Mouse (Mus musculus): ENCODE measurements around the gene Slc38a11. TPM values are rescaled to one million over a fixed set of nuclear protein-coding genes. Genes with fewer than 3 reads are reported as not detected.
A peak's percentile ranks its signal among the peaks of the same experiment; 100 is the strongest.

Gene Slc38a11
- not detected in 2 replicates for total RNA-seq (2014; fragmentation: Nextera tagmentation)
- not detected in 2 replicates for total RNA-seq (2017)

DNA sequence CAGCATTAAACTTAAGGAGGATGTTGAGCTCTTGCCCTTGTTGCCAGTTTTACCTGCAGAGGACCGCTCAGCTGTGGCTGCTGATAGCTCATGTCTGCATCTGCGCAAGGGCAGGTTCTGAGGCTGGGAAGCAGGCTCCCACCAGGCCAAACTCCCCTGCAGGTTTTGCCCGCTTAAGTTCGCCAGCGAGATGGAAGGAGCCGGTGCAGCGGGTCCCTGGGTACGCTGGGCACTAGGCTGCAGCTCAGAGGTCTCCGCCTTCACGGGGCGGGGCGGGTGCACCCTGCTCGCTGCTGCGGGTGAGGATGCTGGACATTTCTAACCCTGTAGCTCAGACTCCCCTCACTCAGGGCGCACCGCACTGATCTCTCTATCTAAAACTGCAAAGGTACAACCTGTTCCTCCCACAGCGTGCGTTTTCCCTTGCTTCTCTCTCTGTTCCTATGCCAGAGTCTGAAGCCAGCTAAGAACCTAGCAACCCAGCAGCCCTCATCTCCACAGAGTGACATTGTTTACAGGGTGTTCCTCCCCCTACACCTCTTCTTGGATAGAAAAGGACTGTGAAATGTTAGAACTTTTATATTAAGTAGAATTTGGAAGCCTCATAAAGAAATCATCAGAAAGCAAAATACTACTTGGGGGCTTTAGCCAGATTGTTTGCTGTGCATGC lies at the start of gene Slc38a11:
Gene Slc38a11, minus strand, starts transcription at position 207 of the 670 bp plus-strand sequence.
- no peak for ATAC-seq (replicated peaks; ENCODE audit: low FRiP score, low TSS enrichment, poor library complexity, severe bottlenecking)

GRCm38 (mm10) chr2:65407110-65407509 lies 43.3 kb upstream of the Slc38a11 start:
- ATAC-seq (replicated peaks; ENCODE audit: low FRiP score, low TSS enrichment, poor library complexity, severe bottlenecking), result no peak

GRCm38 (mm10) chr2:65405407-65405806 lies 41.6 kb upstream of the Slc38a11 start:
- ATAC-seq (replicated peaks; ENCODE audit: low FRiP score, low TSS enrichment, poor library complexity, severe bottlenecking), result no peak

DNA sequence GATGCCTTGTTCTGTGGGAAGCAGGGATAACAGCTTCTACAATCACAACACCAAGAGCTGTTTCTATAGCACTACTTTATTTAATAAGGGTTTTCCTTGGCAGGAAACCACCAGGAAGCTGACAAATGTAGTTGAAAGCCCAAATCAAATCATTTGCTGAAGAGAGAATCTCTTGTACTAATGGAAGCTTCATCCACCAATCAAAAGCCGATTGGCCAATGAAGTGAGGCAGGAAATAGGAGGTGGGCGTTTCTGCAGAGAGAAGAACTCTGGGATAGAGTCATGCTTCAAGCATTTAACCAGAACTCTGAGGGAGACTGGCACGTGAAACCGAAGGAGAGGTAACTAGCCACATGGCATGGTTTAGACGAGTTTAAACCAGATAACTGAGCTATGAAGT lies 38.2 kb upstream of the Slc38a11 start:
- ATAC-seq (replicated peaks; ENCODE audit: low FRiP score, low TSS enrichment, poor library complexity, severe bottlenecking), result no peak

- no peak for ATAC-seq (replicated peaks; ENCODE audit: low FRiP score, low TSS enrichment, poor library complexity, severe bottlenecking)
These were observed 36.1 kb upstream of the Slc38a11 start for GRCm38 (mm10) chr2:65399938-65400337.

DNA sequence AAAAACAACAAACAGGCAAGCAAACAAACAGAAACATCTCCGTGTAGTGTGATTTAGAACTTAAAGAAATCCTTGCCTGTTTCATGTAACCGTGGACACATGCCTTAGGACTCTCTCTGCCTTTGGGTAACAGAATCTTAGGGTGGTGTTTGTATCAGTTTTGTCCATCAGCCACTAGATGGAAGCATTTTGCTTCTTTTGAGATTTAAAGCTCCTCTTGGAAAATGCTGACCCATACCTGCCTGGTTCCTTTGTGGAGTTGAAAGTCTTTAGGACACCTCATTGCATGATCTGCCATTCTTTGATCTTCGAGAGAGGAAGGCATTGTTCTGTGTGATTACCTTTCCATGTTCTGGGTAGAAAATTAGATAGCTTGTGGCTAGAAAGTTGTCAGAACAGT lies 32.3 kb upstream of the Slc38a11 start:
- ATAC-seq (replicated peaks; ENCODE audit: low FRiP score, low TSS enrichment, poor library complexity, severe bottlenecking), result no peak

- ATAC-seq (replicated peaks; ENCODE audit: low FRiP score, low TSS enrichment, poor library complexity, severe bottlenecking), result no peak
These were observed 29.2 kb upstream of the Slc38a11 start for GRCm38 (mm10) chr2:65393061-65393460.

DNA sequence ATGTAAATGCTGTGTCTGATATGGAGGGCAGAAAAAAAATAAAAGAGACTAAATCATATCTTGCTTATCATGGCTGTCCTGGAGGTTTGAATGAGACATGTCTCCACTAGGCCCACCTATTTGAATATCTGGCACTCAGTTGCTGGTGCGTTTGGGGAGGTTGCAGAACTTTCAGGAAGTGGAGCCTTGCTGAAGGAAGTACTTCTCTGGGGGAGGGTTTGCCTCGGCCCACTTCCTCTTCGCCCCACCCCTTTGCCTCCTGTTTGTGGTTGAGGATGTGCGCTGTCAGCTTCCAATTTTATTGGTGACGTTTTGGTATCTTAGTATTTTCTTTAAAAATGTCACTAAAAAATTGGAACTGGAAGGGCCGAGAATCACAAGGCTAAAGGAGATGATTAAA lies 27.5 kb upstream of the Slc38a11 start:
- no peak for ATAC-seq (replicated peaks; ENCODE audit: low FRiP score, low TSS enrichment, poor library complexity, severe bottlenecking)

DNA sequence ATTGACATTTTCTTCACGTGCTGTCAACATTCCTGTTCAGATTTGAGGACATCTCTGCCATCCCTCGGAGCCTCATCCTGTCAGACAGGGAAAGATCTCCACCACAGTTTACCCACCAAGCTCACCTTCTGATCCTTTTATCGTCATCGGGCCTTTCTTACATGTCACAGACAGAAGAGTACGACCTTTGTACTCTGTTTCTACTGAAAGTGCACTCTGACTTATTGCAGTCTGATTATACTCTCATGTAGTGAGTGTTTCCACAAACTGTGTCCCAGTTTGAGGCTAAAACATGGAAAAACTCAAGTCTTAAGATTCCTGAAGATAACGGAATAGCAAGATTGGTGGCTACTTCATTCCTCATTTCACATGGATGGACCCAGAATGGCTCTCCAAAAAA lies 21.0 kb upstream of the Slc38a11 start:
- ATAC-seq (replicated peaks; ENCODE audit: low FRiP score, low TSS enrichment, poor library complexity, severe bottlenecking), result no peak

DNA sequence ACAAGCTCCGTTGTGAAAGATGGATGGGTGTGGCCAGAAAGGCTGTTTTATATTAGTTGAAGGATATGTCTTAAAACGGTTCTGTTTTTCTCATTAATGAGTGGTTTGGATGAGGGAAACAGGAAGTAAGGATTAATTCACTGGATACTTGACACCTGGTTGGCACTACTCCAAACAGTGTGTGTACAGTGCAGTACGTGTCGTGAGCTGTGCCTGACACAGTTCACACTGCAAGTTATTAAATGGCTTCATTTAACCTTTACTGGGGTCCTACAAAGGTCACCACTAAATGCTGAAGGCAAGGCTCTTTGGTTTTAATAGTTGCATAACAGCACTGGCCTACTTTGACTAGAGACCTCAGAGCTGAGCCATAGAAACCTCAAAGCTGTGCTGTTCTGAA lies 18.7 kb upstream of the Slc38a11 start:
- no peak for ATAC-seq (replicated peaks; ENCODE audit: low FRiP score, low TSS enrichment, poor library complexity, severe bottlenecking)

- ATAC-seq (replicated peaks; ENCODE audit: low FRiP score, low TSS enrichment, poor library complexity, severe bottlenecking), result no peak
These were observed 14.6 kb upstream of the Slc38a11 start for GRCm38 (mm10) chr2:65378425-65378824.

- no peak for ATAC-seq (replicated peaks; ENCODE audit: low FRiP score, low TSS enrichment, poor library complexity, severe bottlenecking)
These were observed 10.6 kb upstream of the Slc38a11 start for GRCm38 (mm10) chr2:65374410-65374809.

DNA sequence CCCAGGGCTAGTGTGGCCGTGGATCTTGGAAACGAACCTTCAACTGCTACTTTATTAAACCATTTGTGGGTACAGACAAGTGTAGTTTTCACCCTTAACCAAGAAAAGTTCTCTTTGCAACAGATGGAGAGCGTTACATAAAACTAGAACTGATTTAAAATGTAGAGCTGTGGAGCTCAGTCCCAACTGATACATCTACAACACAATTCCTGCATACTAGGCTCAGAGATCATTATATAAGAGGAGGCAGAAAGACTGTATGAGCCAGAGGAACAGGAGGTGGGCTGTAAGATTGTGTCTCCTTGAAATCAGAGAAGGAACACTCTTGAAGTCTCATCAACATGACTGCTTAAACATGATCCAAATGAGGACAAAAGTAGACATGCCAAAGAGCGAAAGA lies 9.2 kb upstream of the Slc38a11 start:
- ATAC-seq (replicated peaks; ENCODE audit: low FRiP score, low TSS enrichment, poor library complexity, severe bottlenecking), result no peak

DNA sequence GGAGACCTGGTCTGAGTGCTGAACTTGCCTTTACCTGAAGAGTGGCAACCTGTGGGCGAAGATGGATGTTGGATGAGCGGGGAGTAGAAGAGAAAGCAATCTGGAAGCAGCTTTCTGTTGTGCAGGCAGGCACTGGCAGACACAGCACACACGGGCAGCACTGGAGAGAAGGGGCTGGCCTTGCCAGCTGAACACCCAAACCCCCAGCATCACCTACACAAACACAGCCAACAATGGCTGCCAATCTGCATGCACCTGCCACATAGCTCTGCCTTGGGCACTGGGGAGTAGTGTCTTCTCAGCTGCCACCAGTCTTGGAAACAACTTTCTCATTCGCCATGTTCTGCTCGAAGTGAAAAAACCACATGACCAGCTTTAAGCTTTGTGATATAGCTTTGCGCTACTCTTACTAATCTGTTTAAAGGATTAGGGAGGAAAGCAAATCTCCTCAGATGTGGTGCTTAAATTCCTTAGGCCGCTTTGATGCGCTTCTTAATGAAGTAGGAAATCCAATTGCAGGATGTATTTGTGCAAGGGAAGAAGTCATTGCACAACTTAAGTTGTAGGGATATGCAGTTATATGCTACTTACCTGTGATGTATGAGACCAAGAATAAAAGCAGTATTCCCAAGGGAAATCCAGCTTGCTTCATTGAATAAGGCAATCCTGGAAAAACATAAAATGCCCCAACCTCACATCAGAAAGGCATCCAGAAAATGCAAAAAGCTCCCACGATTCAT lies 2.9 kb downstream of the Slc38a11 start:
- ATAC-seq (replicated peaks; ENCODE audit: low FRiP score, low TSS enrichment, poor library complexity, severe bottlenecking), result no peak

GRCm38 (mm10) chr2:65347367-65347766 lies 16.5 kb downstream of the Slc38a11 start:
- no peak for ATAC-seq (replicated peaks; ENCODE audit: low FRiP score, low TSS enrichment, poor library complexity, severe bottlenecking)

GRCm38 (mm10) chr2:65346915-65347314 lies 16.9 kb downstream of the Slc38a11 start:
- ATAC-seq (replicated peaks; ENCODE audit: low FRiP score, low TSS enrichment, poor library complexity, severe bottlenecking), result no peak

- ATAC-seq (replicated peaks; ENCODE audit: low FRiP score, low TSS enrichment, poor library complexity, severe bottlenecking), result no peak
These were observed 17.8 kb downstream of the Slc38a11 start for GRCm38 (mm10) chr2:65346037-65346436.

DNA sequence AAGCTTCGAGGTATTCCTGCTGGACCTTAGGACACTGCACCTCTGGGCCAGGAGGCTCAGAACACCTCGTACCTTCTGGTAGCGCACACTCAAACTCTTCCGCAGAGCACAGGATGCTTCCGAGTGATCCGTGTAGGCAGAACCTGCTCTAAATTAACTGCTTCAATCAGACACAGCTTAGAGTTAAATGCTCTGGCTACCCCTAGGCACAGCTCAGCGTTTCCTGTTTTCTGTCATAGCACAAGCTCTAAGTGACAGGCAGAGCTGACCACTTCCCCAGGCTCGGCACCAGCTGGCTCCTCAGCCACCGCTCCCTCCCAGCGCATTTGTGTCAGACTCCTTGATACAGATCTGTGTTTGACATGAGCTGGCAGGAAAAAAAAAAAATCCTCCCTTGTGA lies 21.8 kb downstream of the Slc38a11 start:
- peak; percentile 71 for ATAC-seq (replicated peaks; ENCODE audit: low FRiP score, low TSS enrichment, poor library complexity, severe bottlenecking)

- ATAC-seq (replicated peaks; ENCODE audit: low FRiP score, low TSS enrichment, poor library complexity, severe bottlenecking), result no peak
These were observed 23.0 kb downstream of the Slc38a11 start for GRCm38 (mm10) chr2:65340839-65341238.

- ATAC-seq (replicated peaks; ENCODE audit: low FRiP score, low TSS enrichment, poor library complexity, severe bottlenecking), result peak; percentile 50
These were observed 26.3 kb downstream of the Slc38a11 start for GRCm38 (mm10) chr2:65337378-65338140.
